Mouse (Mus musculus) liver, postnatal 0 days (tissue): ENCODE data around the gene Zfp101.

Experiments
- CTCF ChIP-seq: sonication (generic); IDR thresholded peaks from 2 replicates; pipeline ENCODE4 v1.5.1; 2016; ENCODE audit warnings: antibody characterized with exemption, low read depth
- EP300 ChIP-seq: IDR thresholded peaks from 2 replicates; pipeline ENCODE4 v1.6.1; 2016; ENCODE audit warnings: antibody characterized with exemption, low read depth, mild to moderate bottlenecking

- TF ChIP-seq CTCF, result no peak
- no peak for TF ChIP-seq EP300
Measured at GRCm38 (mm10) chr17:33358411-33359384, 35.7 kb downstream of the Zfp101 start, which contains the start of gene Zfp81.
